Mouse (Mus musculus) lung, postnatal 36 days (tissue): ENCODE results near the gene Olfr1126.
"Not testable (repeated sequence)": the region's sequence is repeated elsewhere in the genome, so short reads cannot be mapped to it uniquely, and the experiment has no call there.

ENCODE experiments used
- DNase-seq: peaks from one replicate; pipeline ENCODE4 v3.0.0; 2022; ENCODE audit warnings: mixed read lengths

The Olfr1126 gene

DNA sequence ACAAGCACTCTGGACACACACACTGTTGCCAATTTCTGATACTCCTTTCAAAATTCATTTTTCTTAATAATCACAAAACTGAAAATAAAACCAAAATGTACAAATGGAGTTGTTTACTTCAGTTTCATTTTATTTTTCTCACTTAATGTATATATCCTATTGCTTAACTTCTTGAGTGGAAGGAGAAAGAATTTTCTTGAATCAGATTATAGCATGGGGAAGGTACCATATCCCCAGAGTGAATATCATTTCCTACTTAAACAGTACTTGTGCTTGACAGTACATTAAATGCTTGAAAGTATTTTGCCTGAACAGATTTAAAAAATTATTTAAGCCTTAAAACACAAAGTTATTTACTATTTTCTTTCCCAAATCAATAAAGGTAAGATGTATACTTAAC, at the start of gene Olfr1126:
Gene Olfr1126, plus strand, starts transcription at position 301 of the 400 bp plus-strand sequence.
- no peak for DNase-seq

DNA sequence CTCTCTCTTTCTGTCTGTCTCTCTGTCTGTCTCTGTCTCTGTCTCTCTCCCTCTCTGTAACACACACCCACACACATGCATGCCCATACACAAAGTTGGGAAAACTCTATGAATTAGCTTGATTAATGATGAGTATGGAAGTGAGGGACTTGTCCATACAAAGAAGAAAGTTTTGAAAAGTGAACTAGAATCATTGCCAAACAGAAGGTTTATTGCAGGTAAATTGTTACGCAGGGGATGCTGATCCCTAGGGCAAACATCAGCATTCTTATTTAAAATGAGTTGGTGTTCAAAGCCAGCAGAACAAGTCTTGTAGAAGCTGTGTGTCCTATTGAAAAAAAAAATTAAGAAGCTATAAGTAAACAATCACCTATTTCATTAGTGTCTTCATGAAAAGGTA, 37.4 kb upstream of the Olfr1126 start, which contains the start of gene Olfr1123:
Gene Olfr1123, plus strand, starts transcription at position 301 of the 400 bp plus-strand sequence.
- no peak for DNase-seq

DNA sequence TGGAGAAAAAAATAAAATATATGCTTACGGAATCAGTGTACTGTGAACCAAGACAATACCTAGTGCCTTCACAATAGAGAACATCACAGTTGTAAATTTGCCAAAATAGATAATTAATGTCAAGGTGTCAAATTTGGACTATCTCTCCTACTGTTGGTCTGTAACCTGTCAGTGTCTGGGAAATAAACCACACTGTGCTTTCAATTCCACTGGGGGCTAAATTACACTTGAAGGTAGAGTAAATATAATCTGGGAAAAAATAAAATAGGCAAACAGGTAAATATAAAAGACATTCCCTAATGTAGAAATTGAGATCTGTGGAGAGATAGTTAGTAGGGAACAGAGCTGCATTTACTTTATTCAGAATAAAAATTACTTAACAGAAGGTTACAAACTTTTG, 23.8 kb upstream of the Olfr1126 start, which contains the start of gene Olfr1124:
Gene Olfr1124, plus strand, starts transcription at position 301 of the 400 bp plus-strand sequence.
- no peak for DNase-seq

DNA sequence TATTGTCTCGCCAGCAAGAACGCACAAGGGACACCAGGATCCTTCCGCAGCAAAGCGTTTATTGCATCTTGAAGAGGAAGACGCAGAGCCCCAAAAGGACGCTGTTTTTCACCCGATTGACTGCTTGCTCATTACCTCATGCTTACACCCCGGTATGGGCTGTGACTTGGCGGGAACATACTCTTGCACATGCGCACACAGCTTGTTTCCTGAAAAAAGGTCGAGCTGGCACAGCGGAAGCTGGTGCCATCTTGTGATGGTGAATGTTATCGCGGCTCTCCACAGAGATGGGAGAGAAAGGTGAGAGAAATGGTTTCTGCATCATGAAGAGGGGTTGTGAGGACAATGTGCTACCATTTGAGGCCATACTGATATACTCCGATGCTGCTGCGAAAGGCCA, 16.0 kb upstream of the Olfr1126 start:
- no peak for DNase-seq

DNA sequence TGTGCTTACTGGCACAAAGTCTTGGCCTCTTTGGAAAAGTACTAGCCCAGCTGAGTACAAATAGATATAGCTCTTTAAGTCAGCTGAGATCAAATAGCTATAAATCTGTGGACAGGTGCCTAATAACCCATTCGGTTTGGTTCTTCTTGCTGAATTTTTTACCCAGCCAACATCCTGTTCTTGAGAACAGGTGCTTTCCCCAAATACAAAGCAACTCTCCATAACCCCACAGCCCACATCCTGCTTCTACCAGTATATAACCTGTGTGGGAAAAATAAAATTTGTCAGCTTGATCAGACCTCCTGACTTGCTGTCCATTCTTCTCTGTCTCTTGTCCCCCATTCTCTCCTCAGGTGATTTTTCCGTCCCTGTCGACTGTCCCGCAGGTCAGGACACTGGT, 8.0 kb downstream of the Olfr1126 start:
- no peak for DNase-seq

DNA sequence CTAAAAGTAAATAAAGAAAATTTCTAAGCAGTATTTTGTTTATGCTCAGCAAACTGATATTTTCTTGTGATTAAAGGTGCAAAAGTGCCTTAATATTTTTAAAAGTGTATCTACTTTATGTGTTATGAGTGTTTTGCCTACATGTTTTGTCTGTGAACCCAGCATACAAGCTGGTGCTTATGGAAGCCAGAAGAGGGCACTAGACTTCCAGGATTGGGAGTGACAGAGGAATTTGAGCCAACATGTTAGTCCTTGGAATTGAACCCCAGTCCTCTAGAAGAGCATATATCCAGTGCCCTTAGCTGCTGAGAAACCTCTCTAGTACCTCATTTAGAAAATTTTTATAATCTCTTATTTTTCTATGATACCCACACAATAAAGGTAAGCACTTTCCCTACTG, 26.4 kb downstream of the Olfr1126 start:
- DNase-seq, result no peak

DNA sequence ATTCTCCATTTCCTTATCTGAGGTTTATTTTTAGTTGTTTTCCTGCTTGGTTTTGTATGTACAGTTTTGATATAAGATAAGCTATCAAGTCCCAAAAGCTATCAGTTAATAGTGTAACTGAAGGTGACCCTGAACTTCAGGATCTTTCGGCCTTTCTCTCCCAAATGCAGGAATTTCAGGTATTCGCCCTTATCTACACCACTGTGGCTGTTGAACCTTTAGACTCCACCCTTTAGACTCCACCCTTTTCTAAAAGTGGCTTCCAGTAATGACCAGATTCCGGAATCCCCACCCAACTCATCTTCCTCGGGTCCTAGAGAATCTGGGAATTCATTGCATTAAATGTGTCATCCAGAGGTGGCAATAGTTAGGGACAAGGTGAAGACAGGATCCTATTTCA, 27.4 kb downstream of the Olfr1126 start:
- DNase-seq, result no peak

DNA sequence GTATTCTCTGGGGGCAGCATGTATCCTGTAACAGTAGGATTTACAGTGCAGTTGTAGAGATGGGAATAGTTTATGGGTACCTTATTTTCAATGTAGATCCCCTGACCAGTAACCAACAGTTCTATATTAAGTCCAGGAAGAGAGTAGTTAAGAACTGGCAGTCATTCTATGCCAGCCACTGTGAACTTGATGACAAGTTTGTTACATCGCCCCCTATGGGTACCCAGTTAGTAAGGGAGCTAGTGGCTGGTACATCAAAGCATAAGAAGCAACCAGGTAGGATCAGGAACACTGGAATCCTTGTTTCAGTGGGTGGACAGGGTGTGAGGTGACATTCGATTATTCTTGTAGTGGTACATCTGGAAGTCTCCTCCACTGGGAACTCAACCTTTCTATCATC, 28.5 kb downstream of the Olfr1126 start:
- no peak for DNase-seq

DNA sequence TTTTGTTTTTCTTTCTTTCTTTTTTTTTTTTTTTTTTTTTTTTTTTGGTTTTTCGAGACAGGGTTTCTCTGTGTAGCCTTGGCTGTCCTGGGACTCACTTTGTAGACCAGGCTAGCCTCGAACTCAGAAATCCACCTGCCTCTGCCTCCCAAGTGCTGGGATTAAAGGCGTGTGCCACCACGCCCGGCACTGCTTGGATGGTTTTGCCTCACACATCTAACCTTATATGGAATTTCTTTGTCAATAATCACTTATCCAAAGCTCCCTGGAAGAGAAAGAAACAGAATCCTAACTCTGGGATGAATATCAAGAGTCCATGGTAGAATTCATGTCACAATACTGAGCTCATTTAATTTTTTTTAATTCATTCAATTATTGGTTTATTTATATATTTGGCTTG, 43.2 kb downstream of the Olfr1126 start, which contains the start of gene Pramel7:
Gene Pramel7, minus strand, starts transcription at position 101 of the 400 bp plus-strand sequence.
- DNase-seq, result not testable (repeated sequence)

DNA sequence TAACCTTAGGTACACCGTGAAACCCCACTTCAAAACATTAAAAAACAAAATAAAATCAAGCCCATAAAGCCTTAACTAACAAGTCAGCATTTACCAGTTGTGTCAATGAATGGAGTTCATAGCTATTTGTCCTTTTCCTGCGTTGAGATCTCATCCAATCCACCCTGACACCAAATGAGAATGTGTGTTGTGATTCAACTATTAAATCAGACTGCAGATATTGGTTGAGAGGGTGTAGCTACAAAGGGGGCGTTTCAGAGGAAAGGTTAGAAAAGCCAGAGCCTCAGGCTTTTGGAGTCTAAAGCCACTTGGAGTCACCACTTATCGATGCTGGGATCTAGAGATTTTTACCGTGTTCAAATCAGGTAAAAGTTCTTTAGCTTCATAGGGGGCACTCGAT, 52.5 kb downstream of the Olfr1126 start, which contains the start of gene Pramel6:
Gene Pramel6, plus strand, starts transcription at position 301 of the 400 bp plus-strand sequence.
- DNase-seq, result no peak
